Mouse (Mus musculus): ENCODE data around the gene Gm17304.

The Gm17304 gene

GRCm38 (mm10) chr5:106623337-106623736 is 14.4 kb downstream of the Gm17304 start:
- peak; percentile 16 for DNase-seq (ENCODE audit: low read depth, low spot score)

DNA sequence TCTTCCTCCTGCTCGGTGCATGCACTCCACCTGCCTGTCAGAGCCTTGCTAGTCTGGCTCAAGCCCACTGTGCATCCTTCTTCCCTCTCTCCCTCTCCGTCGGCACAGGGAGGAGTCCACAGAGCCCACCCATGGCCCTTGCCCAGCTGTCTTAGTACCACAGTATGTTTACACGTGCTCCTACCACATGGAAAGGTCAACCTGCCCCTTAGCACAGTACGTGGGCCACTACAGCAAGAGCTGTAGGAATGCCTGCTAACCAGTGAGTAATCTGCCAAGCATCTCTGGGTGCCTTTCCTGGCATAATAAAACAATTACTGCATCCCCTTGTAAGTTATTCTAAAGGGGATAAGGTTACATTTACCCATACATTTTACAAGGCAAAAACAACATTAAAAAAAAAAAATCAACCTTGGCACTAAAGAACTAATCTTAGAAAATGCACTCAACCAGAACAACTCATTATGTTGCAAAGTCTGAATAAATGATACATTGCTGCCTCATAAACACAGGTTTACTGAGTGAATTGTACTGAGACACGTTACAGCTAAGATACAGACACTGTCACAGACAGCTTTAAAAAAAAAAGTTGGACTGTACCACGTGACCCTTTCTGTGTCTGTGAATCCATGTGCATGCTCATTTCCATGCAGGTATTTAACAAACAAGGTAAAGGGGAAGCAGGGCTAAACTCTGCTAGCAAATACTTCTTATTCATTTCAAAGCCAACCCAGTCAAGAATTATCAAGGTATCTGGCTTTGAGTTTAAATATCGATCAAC is 19.7 kb downstream of the Gm17304 start:
- no peak for DNase-seq (ENCODE audit: low read depth, low spot score)

DNA sequence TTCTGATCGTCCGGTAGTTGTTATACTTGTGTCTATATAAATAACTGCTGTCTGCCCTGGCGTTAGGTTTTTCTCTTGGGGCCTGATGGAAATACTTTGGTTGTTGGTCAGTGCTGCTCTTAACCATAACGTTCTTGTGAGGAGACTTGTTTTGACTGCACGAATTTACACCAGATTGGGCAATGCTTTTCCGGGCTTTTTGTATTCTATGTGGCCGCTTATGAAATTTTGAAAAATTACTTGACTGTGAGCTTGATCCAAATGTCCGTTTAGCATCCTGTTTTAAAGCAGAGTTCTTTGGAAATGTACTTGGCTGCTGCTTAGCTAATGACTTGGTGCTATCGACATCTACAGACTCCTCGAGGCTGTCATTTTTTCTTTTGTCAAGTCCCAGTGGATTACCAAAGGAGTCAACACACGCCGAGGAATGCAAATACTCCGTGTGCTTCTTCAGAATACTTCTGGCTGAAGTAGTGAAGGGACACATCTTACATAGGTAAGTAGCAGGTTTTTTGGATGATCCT is 27.6 kb downstream of the Gm17304 start:
- DNase-seq (ENCODE audit: low read depth, low spot score), result no peak

GRCm38 (mm10) chr5:106639627-106640026 is 30.7 kb downstream of the Gm17304 start:
- no peak for DNase-seq (ENCODE audit: low read depth, low spot score)

DNA sequence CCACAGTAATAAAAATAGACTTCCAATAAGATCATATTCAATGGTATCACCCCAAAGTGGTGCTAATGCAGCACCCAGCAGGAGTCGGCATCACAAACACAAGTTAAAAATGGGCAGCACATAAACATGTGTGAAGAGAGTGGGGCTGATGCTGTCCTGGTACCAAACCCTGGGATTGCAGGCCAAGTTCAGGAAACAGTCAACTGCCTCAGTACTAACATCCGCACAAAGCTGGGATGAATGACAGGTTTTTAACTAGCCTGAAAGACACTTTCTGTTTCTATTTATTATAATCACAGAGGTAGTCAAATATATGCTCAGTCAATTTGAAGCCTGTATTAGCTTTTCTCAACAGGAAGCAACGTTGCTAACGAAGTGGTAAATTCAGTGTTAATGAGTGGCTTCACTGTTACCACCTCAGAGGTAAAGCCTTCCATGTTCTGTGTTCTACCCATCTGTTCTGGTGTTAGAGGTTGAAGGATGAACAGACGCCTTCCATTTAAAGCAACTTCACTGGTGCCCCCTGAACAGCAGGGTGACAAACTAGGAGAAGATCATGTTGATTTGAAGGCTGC is 31.4 kb downstream of the Gm17304 start:
- no peak for DNase-seq (ENCODE audit: low read depth, low spot score)

GRCm38 (mm10) chr5:106641876-106642275 is 33.0 kb downstream of the Gm17304 start:
- DNase-seq (ENCODE audit: low read depth, low spot score), result no peak

DNA sequence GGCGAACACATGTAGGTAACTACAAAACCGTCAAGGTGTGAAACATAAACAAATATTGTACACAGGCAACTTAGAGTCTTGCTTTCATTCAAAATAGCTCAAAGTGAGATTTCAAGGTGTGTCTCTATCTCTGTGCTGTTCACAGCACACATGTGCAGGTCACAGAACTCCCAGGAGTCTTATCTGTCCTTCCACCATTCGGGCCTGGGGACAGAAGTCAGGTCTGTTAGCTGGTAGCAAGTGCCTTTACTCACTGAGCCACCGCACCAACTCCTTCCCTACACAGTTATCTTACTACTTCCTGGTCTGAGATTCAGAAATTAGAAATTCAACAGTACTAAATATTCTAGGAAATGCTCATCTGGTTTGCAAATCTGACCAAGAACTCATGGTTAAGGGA is 34.5 kb downstream of the Gm17304 start:
- no peak for DNase-seq (ENCODE audit: low read depth, low spot score)

GRCm38 (mm10) chr5:106649441-106649840 is 40.5 kb downstream of the Gm17304 start:
- peak; percentile 8 for DNase-seq (ENCODE audit: low read depth, low spot score)

GRCm38 (mm10) chr5:106649995-106650394 is 41.1 kb downstream of the Gm17304 start:
- no peak for DNase-seq (ENCODE audit: low read depth, low spot score)

DNA sequence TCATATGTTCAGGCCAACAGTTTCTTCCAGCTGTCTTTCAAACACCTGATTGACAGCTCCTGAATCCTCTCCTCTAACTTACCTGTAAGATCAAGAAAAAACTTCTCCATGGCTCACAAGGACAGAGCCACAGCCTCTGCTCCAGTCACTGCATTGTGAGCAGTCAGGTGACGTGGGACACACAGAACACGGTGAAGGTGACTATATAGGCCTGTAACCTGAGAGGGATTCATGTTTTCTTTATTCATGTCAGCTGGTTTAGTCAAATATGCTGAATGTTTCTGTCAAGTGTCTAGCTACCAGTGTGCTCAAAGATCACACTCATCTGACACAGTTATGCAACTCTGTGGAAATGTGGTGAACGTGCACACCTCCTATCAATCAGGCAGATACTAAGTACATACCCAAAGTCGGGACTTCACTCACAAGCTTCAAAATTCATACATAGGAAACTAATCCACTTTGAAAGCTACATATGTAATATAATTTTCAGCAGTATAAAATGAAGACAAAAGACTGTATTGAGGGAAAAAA is 43.4 kb downstream of the Gm17304 start:
- DNase-seq (ENCODE audit: low read depth, low spot score), result no peak

DNA sequence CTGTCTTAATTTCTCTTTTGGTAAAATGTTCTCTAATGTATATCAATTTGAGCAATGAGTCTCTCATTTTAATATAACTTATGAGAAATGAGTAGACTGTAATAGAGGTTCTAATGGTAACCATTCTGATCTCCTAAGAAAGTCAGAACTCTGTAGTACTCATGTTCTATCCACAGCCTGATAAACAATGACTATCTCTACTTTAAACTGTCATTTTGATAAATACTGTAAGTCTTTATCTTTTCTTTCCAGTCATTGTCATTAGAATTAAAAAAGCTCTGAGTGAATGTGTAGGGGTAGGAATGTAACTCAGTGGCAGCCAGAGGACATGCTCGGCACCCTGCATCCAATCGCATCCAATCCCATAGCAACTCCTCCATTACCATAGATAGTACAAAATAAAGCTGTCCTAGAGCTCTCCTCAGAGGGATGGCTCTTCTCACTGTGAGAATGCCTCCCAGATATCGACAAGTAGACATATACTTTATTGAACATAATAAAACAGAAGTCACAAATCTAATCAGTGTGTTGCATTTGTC is 44.0 kb downstream of the Gm17304 start:
- DNase-seq (ENCODE audit: low read depth, low spot score), result no peak

All from telencephalon, adult 2 months (tissue).